Mouse (Mus musculus) retina, embryonic 14.5 days (tissue): ENCODE measurements around the gene Epn3.

Source experiments
- DNase-seq: peaks from one replicate; pipeline ENCODE4 v3.0.0-alpha.2; 2015; ENCODE audit warnings: low spot score

Gene Epn3

DNA sequence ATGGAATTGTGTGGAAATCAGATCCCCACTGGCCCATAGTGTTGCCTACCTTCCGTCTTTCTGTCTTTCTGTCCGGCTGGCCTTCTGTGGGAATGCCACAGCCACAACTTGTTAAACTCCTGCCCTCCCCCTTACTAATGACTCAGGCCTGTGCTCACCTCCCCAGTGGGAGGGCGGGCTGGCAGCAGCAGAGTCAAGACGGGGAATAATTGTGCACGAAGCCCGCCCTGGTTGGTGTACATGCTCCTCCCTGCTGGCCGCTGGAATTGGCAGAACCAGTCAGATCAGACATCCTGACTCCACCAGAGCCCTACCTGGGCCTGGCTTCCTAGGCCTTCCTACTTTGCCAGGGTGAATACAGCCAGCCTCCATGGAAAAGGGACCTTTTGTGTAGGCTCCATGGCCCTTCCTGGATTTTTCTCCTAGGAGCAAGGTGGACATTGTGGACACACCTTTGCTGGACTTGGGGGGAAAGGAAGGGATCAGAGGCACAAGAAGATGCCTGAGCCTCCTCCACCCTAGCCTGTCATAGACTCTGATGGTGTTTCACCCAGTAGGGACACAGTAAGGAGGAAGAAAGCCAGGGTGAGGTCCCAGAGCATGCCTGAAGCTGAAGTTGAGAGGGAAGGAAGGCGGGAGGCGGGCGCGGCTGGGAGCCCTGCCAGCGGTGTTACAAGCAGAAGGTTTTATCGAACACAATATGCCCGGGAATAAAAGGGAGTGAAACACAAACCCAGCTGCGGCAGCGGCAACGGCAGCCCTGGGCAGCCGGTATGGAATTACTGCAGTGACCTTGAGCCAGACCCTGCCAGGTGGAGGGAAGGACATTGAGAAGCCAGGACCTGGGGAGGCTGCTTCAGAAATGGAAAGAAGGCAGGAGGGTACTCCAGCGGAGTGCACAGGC is 1.4 kb downstream of the Epn3 start:
- DNase-seq = no peak

DNA sequence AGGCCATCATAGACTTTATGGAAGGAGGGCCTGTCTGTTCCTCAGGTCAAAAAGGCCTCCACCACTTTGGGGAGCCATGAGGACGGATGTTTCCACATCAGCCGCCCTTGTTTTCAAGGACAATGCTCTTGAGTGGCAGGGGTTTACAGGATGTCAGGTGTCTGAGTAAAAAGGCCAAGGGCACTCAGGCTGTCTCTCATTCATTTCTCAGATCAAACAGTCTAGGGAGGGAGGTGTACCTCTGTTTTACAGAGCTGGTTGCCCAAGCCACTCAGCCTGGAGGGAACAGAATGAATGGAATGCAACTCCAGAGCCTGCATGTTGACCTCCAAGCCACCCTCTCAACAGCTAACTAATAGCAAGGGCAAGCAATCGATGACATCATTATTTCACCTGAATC is 4.4 kb downstream of the Epn3 start:
- no peak for DNase-seq

DNA sequence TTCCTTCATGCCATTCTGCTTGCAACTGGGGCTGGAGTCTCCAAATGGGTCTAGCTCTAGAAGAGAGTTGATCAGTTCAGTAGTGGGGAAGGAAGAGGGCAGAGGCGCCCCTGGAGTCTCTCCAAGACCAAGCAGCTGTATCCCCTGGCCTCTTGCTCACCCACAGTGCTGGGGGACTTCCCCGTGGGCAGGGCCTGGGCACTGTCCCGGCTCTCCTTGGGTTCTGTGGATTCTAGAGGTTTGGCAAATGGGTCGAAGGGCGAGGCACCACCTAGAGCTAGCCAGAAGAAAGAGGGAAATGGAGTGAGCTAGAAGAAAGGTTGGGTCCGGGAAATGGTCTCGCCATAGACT is 8.1 kb downstream of the Epn3 start:
- DNase-seq = no peak

DNA sequence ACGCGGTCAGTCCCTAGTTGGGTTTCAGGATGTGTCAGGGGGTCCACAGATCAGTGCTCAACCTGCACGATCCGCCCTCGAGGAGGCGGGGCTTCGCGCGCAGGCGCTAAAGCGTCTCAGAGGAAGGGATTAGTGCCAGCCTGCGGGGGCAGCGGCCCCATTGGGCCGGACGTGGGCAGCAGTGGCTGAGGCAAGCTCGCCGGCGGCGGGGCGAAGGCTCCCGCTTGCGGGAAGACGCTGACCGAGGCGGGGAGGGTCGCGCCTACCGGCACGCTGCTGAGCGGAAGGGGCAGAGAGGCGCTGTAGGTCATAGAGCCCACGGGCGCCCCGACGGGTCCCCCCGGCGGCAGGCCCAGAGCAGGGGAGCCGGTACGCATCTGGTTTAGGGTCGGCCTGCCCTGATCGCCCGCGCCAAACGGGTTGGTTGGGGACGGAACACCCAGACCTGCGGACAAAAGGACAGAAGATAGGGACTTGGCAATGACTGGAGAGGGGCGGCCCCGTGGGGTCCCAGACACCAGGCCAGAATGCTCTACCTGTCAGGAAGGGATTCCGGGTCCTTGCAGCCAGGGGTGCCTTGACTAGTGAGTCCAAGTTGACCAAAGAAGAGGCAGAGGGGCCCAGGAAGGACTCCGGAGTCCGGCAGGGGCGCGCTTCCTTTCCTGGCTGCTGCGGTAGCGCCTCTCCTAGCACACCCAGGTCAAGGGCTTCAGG is 8.6 kb downstream of the Epn3 start:
- peak; percentile 80 for DNase-seq

DNA sequence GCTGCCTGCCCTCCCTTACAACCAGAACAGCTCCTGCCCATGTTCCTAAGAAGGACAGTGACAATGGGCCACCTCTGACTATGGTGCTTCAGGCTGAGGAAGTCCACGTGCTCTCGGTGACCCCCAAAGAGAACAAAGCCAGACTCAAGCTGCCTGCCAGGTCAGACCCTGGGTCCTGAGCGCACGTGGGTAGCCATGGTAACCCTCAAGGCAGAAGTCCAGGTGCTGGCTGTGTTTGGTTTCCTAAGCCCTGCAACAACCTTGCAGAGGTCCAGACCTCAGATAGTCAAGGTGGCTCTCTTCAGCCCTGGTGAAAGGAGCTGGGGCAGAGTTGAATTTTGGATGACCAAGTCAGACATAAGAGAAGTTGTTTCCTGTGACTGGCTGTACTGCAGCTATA is 10.0 kb downstream of the Epn3 start:
- DNase-seq = no peak

DNA sequence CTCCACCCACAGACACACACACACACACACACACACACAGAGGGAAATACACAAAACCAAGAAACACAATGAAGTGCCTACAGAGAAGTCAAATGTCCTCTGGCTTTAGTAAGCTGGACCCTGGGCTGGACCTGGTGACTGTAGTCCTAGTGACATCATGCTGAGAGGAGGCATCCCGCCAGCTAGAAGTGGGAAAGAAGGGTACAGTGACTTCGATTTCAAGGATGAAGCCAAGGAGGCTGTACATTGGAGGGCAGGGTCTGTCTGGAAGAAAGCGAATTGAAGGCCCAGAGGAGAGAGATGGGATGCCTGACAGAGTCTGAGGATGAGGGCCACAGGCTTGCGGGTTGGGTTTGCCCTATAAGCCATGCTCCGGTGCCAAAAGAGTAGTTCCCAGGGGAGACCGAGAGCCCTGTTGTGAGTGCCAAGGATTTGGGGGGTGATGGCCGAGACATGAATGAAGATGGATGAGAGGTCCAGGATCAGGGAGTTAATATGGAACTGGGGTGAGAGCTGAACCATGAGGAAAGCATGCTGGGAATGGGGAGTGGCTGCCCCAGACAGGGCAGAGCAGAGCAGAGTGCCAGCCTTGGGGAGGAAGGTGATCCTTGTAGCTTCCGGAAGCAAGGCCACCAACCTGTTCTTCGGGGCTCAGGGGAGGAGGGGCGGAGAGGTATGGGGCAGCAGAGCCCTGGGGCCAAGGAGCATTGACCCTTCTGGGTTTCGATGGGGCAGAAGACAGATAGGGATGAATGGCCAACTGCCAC is 10.8 kb downstream of the Epn3 start:
- DNase-seq = no peak

DNA sequence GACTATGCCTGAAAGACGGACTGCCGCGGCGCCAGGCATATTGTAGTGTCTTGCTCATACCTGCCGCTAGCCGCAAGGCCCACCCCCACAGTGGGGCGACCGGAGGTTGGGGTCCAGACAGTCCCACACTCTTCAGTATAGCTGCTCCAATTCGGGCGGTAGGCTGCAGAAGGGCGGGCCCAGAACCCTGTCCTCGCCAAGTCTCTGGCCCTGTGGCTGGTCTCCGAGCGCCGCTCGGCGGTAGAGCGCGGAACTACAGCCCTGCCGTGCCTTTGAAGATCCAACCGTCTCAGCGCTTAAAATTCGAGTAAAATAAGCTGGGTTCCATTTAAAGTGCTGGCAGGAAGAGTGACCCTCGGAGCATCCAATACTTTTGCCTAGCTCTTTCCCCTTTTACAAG is 13.8 kb downstream of the Epn3 start, which contains the start of gene Spata20:
Gene Spata20, minus strand, starts transcription at position 179 of the 400 bp plus-strand sequence.
- peak; percentile 90 for DNase-seq

DNA sequence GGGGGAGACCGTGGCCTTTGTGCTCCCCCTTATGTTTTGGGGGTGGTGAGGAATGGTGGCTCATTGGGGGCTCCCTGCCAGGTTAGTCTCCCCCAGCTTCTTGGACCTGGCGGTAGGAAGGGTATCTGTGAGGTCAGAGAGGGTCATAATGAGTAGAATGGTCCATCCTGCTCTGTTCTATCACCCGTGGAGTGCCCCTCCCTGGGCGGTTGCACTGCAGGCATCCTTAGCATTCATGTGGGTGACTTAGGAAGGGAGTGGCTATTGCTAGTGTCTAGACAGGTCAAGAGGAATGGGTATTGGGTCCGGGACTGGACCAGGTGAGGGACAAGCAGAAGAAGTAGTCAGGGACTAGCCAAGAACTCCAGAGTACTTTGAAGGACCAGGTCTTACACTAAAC is 14.6 kb downstream of the Epn3 start:
- no peak for DNase-seq

DNA sequence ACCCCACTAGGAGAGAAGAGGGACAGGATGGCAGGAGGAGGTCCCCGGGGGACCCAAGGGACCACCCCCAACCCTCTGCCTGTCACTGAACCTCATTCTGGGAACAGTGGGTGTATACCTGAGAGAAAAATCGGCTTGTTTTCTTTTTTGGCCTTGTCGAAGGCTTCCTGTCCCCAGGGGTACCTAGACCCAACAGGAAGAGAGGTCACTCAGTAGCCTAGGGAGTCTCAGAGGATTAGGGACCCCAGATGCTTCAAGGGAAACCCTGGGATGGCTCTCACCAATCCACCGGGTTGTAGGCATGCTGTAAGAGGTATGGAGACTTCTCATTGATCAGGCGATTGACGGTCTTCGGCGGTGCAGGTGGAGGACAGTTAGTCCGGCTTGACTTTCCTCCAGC is 15.1 kb downstream of the Epn3 start:
- no peak for DNase-seq

DNA sequence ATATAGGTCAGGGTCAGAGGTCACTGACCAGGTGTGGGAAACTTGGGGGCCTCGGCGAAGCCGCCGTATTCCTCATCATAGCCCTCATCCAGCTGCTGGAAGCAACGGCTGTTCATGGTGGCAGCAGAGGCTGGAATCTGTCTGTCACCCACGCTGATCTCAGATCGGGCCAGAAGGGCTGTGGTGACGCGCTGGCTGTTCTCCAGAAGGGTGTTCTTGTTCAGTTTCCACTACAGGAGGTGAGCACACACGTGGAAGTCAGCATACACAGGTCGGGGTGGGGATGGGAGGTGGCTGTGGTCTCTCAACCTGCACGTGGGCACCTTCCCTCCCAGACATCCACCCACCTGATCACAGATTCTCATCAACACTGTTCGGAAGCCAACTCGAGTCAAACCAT is 15.9 kb downstream of the Epn3 start:
- DNase-seq = no peak

DNA sequence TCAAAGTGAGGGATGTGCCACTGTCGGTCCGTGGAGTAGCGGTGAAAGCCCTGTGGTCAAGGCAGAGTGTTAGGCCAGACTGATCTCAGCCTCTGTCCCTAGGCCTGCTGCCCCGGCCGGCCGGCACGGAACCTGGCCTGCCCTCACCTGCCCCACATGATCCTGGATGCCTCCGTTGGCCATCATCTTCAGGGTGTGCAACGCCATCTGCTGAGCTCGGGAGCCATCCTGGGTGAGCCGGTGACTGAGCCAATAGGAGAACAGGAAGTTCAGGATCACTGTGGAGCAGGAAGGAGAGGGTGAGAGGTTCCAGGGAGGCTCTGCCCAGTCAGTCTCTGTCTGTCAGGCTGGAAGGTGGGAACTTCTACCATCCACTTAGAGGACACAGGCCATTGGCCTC is 16.3 kb downstream of the Epn3 start:
- no peak for DNase-seq

DNA sequence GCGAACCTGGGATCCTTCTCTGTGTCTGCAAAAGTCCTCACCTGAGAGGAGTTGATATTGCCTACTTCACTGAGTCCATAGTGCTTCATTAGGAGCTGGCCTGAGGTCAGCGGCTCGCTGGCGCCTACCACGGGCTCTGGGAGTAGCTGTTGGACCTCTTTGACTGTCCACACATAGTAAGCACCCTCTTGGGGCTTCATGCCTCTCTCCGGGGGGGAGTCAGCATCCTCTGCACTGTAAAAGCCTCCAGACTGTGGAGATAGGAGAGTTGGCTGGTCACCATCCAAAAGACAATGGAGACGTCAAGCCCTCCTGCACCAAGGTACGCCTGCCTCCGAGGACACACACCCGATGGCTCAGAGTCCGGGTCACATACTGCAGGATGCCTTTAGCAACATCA is 17.0 kb downstream of the Epn3 start:
- DNase-seq = no peak

DNA sequence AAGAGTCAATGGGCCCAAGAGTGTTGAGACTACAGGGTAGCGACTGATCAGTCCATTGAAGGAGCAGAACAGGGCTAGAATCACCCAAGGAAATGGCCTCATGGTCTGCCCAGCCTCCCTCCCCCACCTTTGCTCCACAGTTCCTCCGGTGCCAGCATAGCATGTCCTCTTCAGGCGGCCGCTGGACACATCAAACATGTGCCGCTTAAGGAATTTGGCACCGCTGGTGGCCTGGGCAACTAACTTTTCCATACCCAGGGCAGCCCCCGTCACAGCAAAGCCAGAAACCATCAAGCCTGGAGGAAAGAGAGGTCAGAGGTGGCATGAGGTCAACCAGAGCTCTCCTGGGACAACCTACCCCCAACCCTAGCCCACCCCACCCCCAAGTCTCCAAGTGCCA is 17.8 kb downstream of the Epn3 start:
- DNase-seq = no peak

DNA sequence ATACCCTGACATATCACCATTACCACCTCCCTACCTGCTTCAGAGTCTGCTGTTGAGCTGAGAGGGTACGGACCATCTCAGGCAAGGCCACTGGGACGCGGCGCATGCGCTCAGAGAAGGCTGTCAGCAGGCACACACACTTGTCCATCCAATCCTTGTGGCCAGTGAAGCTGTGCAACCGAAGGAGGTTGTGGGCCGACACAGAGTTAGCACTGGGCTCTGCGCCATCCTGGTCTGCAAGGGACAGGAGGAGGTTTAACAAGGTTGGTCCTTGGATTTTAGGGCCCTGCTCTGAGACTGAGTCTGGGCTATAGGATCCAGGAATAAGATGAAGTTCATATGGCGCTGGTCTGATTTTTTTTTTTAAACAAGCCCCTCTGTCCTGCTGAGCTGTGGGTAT is 19.4 kb downstream of the Epn3 start:
- DNase-seq = no peak

DNA sequence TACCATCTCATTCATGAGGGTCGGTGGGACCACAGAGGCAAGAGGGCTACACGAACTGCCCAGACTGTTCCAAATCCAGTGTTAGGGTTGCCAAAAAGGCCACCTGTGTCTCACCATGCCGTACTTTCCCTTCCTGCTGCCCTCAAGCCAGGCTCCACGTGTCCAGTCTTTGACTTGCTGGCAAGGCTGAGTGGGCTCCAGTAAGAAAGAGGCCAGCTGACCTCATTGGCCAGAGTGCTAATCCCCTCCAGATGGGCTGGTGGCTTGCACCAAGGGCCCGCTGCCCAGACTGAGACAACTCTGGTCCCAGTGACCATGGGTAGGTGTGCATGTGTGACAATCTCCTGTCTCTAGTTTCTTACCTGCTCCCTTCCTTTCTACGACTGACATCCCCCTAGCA is 22.1 kb downstream of the Epn3 start:
- no peak for DNase-seq

DNA sequence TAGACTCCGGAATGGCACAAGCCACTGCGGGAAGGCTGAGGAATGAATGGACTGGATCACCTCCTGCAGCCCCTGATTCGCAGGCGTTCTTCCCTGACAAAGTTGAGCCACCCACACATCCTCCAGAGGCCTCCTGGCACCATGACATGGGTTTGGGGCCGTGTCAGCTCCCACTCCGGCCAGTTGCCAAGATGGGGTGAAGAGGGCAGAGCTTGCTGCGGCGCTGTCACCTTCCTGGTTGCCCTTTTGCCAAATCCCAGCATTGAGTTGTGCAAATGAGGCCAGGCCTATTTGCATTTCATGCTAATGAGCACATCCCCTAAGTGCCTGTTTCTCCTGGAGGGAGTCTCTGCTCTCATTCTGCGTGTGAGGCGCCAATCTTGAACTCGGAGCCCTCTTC is 24.1 kb downstream of the Epn3 start:
- no peak for DNase-seq

DNA sequence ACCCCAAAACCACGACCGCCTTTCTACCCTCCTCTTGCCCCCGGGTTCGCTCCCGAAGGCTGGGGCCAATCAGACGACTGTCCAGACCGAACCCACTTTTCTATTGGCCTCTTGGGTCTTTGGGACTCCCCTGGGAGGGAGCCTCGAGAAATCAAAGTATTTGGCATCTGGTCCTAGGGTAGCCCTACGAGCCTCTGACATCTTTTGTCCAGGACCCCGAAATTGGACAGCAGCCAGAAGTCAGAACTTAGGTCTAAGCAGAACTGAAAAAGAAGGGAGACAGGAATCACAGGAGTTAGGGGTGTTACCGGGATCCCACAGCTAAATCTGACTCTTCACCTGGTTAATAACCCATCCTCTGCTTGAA is 25.2 kb downstream of the Epn3 start:
- DNase-seq = no peak

DNA sequence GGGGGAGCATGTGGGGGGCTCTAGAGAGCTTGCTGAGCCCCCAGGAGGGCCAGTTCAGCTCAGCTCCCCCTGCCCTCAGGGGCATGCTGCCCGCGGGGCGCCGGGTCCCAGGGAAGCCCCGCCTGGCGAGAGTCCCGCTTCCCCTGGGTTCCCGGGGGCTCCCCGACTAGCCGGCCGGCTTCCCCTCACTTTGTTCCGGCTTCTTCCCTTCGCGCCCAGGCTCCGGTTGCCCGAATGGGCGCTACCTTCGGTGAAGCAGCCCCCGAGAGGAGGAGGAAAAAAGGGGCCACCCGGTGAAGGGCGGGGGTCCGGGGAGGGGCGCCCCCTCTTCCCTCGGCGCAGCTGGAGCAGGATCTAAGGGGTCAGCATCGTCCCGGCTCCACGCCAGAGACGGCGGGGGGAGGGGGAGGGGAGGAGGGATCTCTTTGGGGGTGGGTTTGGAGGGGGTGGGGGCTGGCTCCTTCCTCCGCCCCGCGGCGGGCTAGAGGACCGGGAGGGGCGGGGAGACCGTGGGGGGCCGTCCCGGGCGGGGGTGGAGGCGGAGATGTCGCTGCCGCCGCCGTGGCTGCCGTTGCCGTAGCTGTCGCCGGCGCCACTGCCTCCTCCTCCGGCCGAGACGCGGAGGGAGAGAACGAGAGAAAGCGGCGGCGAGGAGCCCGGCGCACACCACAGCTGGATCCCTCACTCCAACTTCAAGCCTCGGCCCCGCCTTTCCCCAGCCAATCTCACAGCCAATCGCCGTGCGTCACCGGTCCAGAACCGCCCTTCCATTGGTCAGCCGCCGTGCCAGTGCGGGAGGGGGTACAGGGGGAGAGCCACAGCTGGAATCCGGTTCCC is 25.8 kb downstream of the Epn3 start, which contains the start of gene Cacna1g:
Gene Cacna1g, minus strand, starts transcription at position 492 of the 837 bp plus-strand sequence.
- peak; percentile 80 for DNase-seq

DNA sequence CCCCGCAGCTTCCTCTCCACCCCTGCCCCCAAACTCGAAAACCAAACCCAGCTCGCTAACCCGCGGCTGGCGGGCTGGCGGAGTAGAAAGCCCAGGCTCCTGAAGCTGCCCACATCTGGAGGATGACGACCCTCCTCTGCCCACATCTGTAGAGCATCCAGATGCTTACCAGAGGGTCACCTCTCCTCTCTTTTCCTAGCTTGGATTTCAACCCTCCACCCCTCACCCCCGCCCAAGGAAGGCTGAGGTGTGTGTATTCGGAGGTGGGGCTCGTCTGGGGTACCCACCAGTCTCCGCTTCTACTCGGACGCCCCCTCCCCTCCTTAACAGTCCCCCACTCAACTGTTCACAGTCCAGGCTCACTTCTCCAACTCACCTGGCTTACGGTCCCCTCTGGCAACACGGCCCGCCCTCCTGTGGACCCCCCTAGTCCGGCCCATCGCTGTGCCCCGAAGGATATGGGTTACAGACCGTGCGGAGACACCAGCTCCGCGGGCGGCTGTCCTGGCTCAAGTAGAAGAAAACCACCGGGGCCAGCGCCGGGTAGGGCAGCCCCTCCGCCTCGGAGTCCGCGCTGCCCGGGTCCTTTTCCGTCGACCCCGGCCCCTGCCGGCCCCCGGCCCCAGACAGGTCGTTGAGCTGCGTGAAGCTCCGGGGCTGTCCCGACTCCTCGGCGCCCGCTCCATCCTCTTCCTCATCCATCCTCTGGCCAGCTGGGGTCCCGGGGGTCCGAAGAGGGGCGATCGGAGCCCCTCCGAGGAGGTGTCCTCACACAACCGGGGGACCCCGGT is 26.7 kb downstream of the Epn3 start:
- DNase-seq = no peak

DNA sequence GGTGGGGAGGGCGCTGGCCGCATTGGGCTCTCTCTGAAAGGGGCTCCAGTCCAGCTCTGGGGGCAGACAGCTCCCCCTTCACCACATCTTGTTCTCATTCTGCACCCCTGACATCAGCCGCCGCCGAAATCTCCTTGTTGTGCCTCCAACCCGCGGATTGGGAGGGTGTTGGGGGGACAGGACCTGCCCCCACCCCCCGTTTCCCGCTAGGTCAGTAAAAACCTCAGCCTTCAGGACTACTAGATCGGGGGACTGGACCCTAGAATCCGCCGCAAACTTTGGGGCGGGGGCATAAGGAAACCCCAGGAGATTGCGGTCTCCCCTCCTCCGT is 27.2 kb downstream of the Epn3 start:
- DNase-seq = no peak
